Mouse (Mus musculus): ENCODE data around the gene Hk1.
"Not testable (repeated sequence)": the region's sequence is repeated elsewhere in the genome, so short reads cannot be mapped to it uniquely, and the experiment has no call there.

The Hk1 gene

DNA sequence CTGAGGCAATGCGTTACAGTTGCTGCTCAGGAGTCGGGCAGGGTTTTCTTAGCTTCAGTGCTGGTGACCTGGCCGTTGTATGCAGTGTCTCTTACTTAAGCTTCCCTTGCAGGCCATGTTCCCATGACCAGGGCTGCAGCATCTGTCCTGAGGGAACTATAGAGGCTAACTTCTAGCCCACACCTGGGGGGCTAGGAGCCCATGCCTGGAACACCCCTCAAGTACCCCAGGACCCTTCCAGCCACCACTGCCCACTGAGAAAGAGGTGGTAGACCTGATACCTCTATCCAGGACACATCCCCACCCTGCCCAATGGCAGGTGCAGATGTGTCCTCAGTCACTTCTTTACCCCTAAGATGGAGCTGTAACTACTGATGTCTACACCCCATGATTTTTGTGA lies 38.7 kb downstream of the Hk1 start:
- no peak for DNase-seq (ENCODE audit: low spot score)

DNA sequence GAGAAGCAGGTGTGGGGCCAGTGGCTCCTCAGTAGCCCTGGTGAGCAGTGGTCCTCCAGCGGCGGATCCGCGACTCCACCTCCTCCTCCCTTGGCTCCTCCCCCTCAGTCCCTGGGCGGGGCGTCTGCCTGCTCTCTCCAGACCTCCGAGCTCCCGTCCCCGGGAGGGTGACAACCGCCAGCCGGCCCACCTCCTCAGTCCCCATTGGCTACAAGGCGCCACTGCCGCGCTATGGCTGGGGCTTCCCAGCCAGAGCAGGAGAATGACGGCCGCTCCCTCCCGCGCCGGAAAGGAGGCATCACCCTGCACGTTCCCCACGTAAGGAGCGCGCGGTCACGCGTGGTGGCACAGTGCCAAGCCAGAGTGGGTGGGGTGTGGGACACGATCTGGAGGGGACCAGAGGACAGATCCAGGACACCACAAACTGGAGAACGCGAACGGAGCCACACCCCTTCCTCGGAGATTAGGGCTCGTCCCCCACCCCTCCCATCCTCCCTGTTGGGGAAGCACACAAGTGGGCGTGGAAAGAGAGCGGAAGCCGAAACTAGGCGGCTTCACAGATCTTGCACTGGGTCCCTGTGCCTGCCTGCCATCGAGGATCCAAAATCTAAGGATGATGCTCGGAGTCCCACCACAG lies 39.5 kb downstream of the Hk1 start:
- DNase-seq (ENCODE audit: low spot score), result peak; percentile 99

DNA sequence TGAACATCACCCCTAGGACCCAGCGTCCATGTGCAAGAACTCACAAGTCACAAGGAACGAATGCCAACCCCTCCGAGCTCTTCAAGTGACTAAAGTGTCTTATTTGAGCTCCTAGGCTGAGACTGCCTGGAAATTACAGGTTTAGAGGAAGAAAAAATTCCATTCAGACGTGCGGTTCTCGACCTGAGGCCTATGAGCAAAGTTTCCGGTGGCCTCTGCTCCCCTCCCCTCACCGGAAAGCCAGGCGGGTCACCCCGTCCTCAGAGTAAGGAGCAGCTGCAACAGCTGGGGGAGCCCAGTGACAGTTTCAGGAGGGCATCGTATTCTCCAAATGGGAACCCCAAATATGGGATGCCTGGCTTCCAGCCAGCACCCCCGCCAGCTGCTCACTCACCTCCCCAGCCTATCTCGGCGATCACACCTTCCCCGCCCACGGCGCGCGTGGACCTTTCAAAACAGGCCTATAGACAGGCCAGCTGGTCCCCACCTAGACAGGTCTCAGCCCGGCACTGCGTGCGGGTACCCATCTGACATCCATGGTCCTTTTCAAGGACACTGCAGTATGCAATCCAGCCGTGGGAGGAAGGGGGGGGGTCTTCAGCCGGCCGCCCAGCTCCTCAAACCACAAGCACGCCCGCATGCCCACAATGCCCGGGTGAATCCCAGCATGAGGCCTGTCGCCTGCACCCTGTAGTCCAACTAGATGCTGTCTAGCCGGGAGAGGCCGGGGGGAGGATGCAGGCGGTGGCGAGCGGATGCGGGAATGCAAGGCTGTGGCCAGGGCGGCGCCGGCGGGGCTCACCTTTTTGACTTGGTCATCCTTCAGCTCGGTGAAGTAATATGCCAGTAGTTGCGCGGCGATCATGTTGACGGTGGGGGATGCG lies 40.3 kb downstream of the Hk1 start:
- DNase-seq (ENCODE audit: low spot score), result peak; percentile 61

DNA sequence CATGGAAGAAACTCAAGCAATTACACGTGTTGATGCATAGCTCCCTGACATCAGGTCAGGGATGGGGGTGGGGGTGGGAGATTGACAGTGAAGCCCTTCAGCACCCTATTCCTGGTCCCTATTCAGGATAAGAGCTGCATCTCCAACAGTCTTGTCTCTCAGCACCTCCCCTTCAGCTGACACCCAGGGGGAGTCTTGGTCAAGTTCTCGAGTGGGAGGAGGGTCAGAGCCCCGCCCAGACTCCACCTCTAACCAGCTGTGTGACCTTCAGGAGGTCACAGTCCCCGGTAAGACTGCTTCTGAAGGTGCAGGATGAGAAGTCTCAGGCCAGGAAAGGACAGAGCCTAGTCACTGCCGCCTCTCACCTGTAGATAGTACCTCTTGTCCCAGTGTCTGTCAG lies 41.1 kb downstream of the Hk1 start:
- no peak for DNase-seq (ENCODE audit: low spot score)

DNA sequence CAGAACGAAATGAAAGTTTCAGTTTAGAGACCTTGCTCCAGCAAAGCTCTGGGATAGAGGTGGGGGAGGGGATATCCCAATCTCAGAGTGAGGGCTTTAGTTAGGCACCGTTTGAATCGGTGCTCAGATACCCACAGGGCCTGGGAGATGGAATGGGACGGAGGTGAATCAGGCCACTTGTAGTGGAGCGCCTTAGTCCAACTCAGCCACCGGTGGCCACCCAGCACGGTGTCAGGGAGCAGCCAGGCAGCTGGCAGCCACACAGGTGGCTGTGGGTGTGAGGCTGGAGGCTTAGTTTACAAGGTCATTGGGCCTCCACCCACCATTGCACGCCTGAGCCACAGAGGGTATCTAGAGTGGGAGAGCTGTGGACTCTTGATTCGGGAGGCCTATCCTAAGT lies 41.5 kb downstream of the Hk1 start:
- no peak for DNase-seq (ENCODE audit: low spot score)

DNA sequence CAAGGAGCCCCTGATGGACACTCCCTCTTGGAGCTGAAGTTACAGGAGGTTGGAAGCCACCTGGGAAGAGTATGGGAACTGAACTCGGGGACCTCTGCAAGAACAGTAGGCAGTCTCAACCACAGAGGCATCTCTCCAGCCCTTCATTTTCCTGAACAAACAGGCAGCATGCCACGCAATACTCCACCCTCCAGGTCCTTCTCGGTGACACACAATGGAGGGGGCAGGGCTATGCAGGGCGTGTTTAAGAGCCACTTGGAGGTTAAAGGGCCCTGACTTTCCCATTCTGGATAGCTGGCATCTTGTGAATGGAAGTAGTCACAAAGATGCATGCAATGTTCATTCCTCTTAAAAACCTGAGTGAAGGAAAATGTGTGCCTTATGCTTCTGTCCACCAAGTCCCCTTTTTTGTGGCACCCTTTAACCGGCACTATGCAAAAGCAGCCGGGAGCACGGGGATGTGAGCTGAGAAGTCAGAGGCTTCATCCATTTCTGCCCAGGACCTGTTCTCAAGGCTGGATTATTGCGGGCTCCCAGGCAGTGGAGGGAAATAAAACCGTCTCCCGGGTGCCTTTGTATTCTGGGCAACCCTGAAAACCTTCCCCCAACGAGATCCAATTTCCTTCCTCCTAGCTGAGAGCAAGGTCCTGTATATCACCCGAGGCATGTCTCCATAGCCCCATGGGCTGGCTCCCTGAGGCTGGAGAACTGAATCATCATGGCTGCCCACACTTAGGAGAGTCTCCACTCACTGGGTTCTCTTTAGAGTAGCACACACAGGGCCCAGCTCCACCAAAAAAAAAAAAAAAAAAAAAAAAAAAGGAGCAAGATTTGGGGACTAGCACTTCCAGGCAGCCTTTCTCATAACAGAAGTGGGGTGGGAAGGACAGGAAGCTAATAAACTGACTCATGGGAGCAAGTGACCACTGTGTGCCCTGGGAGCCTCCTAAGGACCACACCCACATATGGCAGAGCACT lies 42.8 kb downstream of the Hk1 start:
- DNase-seq (ENCODE audit: low spot score), result no peak

DNA sequence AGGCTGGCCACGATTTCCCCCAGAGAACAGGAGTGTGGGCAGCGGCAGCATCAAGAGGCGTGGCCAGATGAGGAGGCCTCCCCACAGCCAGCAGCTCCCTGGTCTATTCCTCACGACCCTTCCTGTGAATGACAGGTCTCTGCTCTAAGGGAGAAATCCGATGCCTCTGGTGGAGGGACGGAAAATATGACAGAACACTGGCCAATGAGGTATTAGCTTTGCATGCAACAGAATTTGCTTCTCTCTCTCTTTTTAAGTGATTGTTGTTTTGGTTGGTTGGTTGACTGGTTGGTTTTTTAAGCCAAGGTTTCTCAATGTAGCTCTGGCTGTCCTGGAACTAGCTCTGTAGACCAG lies 44.3 kb downstream of the Hk1 start:
- no peak for DNase-seq (ENCODE audit: low spot score)

DNA sequence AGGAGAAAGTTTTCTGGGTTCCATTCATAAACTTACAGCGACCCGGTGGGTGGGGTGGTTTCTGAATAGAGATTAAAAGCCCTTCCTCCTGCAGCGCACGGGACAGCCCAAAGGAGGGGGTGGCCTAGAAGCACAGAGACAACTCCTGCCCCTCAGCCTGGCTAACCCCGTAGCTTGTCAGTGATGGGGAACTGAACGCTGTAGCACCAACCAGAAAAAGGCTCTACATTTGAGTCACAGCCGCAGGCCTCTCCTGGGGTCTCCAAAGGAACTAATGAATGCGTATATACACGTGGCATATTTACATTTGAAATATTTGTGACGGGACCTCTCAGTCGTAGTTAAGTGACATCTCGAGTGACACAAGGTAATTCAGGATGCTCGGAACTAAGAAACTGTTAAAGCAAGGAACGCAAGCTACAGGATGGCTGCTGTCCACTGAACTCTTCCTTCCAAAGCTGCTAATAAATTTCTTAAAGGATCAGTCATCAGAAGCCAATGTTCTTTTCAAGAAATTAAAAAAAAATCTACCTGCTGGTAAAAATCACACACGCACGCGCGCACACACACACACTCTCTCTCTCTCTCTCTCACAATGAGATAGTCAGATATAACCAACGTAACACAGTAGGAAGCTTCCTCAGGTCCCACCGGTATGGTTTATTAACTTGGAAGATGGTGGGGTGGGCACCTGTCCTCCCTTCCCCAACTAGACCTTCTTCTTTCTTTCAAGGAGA lies 44.9 kb downstream of the Hk1 start:
- no peak for DNase-seq (ENCODE audit: low spot score)

DNA sequence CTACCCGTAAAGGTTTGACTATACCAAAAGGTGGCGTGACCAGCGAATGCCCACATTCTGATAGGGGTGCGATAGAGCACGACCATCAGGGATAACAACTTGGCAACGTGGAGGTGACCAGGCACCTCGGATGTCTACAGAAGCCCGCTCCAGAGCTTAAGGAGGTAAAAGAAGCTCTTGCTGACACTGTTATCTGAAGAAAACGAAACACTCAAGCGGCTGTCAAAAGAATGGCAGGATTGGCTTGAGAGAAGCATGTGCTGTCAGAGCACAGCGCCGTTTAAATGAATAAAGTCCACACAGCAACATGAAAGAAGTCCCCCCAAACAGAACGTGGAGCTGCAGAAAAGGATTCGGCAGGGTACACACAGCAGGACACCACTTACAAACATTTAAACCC lies 46.4 kb downstream of the Hk1 start:
- no peak for DNase-seq (ENCODE audit: low spot score)

DNA sequence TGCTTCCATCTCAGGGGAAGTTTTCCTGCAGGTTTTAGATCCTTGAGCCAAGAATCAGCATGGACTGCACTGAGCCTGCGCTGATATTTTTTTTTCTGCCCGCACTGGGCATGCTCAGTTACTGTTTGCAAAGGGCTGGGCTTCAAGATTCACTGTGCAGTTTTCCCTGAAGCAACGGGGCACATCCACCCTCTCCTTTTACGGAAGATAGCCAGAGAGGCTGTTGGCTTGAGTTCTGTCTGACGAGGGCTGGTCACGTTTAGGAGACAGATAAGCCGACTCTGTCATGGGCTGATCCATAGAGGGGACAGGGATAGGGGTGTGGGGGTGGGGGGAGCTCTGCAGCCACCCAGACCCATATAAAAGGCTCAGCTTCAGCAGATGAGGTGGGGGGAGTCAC lies 47.2 kb downstream of the Hk1 start:
- peak; percentile 66 for DNase-seq (ENCODE audit: low spot score)

DNA sequence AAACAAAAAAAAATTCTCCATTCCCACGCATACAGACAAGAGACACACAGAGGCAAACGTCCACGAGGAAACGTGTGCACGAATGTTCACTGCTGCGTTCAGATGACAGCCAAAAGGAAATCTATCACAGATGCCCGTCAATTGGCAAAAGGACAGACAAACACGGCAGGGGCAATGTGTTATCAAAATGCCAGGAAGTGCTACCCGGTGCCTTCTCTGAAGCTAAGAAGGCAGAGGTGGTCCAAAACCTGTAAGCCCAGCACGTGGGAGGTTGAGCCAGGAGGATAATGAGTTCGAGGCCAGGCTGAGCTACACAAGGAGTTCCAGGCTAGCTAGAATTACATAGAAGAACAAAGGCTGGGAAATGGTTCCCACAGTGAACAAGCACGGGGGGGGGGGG lies 47.9 kb downstream of the Hk1 start:
- no peak for DNase-seq (ENCODE audit: low spot score)

DNA sequence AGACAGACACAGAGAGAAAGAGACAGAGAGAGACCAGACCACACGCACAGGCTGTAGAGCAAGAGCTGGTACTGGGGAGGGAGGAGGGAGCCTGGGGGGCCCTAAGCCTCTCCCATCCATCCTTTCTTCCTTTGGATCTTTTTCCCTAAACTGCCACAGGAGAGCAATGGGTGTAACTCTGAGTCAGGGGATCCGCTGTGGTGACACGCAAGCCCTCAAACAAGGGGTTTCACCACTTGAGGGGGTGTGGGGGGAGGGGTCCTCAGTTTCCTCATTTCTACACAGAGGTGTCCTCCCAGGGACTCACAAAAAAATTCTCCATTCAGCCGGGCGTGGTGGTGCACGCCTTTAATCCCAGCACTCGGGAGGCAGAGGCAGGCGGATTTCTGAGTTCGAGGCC lies 48.4 kb downstream of the Hk1 start:
- no peak for DNase-seq (ENCODE audit: low spot score)

DNA sequence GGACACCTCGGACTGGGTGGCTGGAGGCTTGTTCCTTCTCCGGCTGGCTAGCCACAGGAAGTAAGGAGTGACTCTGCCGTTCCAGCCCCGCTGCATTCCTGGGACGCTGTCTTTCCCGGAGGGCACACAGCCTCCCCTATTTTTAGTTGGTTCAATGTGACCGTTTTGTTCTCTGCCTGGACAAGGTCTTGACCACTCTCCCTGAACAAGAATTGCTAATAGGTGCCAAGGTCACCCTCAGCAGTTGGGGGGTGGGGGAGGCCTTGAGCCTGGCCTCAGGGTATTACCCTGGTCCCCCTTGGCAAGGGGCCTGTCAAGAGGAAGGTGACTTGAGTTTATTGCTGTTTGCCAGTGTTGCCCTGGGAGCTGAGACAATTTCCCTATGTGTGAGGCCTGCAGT lies 49.9 kb downstream of the Hk1 start:
- no peak for DNase-seq (ENCODE audit: low spot score)

DNA sequence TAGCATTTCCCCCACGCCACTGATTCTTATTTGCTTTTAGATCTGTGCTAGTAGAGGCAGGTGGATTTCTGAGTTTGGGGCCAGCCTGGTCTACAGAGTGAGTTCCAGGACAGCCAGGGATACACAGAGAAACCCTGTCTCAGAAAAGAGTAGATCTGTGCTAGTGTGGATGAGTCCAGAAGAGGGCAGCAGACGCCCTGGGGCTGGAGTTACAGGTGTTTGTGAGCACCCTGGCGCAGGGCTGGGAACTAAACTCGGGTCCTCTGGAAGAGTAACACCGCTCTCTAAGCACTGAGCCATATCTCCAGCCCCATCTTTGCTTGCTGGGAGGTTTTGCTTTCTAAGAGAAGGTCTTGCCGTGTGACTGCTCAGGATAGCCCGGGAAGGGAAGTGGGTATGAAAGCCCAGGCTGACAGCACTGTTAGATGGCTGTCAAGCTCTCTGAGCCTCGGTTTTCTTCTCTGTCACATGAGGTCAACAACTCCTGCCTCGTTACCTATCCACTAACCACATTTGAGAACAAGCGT lies 50.8 kb downstream of the Hk1 start:
- DNase-seq (ENCODE audit: low spot score), result no peak

DNA sequence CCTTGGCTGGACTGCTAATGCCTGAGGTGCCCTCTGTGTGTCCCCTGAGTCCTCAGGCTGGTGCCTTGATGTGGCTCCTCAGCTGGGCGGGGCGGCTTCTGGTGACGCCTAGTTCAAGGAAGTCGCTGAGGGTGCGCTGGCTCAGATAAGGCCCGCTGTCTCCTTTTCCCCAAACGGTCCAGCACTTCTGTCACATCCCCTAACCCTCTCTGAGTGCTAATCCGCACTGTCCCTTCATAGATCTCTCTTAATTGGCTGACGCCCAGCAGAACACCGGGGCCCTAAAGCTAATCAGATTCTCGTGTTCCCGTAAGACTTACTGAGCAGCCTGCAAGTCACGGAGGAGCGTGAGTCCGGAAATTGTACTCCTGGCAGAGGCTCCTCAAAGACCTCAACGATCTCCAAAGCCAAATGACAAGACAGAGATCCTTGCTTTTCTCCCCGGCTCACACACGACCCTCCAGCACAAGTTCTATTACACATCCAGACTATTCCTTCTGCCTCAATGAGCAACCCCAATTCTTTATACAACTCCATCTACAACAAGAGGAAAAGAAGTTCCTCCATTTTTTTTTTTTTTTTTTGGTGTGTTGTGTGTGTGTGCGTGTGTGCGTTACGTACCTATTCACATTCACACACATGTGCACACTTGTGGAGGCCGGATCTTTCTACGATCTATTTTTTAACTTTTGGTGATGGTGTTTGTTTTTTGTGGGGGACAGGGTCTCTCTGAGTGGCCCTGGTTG lies 52.0 kb downstream of the Hk1 start:
- no peak for DNase-seq (ENCODE audit: low spot score)

DNA sequence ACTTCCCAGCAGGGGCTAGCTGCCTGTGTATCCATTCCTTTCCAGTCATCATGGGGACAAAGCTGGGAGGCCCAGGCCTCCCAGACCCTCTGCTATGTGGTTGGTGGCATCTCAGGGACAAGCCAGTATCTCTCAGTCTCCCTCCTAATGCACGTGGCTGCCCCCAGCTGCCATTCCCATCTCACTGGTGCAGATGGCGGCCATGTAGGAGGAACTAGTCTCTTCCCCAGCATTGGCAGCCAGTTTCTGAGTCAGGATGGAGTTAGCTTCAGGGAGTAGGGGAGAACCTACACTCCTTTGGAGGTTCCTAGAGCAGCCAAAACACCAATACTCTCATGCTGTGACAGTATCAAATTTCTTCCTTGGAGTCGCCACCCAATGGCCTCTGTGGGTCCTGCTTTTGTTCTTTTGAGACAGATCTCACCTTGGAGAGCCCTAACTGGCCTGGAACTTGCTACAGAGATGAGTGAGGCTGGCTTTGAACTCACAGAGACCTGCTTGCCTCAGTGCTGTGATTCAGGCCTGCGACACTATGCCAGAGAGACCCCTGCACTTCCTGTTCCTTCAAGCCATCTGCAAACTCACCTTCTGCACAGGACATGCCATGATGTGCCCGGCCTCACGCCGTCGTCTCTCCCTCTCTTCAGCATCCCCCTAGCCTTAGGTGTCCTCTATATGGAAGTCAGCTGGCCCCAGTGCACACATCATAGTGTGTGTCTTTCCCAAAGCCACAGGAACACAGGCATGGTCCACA lies 52.7 kb downstream of the Hk1 start:
- no peak for DNase-seq (ENCODE audit: low spot score)

DNA sequence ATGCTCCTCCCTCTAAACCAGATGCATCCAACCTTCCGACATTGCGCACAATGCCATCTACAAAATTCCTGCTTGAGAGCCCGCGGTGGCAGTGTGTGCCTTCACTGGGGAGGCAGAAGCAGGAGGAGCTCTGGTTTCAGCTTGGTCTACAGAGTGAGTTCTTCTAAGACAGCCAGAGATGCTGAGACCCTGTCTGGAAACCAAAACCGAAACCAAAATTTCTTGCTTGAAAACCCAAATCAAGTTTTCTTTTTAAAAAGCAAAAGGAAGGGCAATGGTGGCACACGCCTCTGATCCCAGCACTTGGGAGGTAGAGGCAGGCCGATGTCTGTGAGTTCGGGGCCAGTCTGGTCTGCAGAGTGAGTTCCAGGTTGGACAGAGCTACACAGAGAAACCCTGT lies 53.7 kb downstream of the Hk1 start:
- no peak for DNase-seq (ENCODE audit: low spot score)

DNA sequence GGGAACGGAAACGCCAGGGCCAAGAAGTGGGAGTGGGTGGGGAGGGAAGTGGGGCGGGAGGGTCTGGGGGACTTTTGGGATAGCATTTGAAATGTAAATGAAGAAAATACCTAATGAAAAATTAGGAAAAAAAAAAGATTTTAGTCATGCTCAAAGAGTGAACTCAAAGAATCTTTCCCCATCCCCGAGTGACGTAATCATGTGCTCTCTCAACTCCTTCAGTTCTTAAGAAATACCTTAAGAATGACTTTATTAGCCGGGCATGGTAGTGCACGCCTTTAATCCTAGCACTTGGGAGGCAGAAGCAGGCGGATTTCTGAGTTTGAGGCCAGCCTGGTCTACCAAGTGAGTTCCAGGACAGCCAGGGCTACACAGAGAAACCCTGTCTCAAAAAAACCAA lies 56.9 kb downstream of the Hk1 start:
- DNase-seq (ENCODE audit: low spot score), result not testable (repeated sequence)

DNA sequence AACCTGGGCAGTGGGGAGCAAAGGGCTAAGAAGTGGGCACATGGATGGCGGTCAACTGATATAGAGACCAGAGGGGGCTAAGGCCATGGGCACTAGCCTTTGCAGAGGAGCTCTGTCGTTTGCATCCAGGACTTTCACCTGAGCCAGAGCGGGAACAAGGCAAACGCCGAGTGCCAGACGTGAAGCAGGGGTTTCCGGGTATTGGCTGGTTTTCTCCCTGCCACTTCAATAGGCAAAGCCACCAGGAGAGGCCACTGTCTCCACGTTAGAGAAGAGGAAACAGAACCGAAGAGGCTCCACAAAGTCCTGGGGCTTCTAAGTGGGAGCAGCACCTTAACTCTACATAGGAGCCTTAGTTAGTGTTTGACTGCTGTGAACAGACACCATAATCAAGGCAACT lies 58.3 kb downstream of the Hk1 start:
- no peak for DNase-seq (ENCODE audit: low spot score)

DNA sequence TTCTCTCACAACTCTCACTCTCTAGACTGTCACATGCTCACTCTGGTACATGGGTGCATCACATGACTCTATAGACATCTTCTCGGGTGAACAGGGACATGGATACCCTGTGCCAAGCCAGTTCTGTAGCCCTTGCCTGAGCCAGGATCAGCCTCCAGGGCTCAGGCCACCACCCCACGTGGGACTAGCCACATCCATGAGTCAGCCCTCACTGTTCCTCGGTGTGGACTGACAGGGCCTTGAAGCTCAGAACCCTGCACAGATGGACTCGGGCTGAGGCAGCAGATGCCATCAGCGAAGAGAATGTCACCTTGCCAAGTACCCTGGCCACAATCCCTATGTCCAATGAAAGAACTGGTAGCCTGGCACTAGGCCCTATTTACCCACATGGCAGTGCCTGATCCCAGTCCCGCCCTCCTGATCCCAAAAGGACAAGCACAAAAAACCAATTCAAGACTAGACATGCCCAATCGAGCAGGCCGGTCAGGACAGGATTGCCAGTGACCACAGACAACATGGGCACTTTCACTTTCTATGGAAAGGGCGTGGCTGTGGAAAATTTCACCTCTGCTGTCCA lies 59.2 kb downstream of the Hk1 start:
- DNase-seq (ENCODE audit: low spot score), result no peak
